18 mouse cellular contexts compared by ENCODE assay signal in genomic region chr6:145654062-145654836, GRCm38 (mm10). TPM values are rescaled to one million over a fixed set of nuclear protein-coding genes. Genes with fewer than 3 reads are reported as not detected.
DNase-seq lines count a peak whose midpoint lies in the region; ATAC-seq and TF ChIP-seq lines count a peak whose summit lies in the region.
"Had no signal": no experiment of that assay in that cellular context is flagged by ENCODE, and none has a peak within 500 bp of the region (broad histone marks: within the 10 kb centered on the region; RNA-seq: fewer than 3 reads in every experiment).

No protein-coding gene starts in this region.

- H3K4me1 ChIP-seq in forebrain, postnatal 0 days (ENCODE audit: insufficient read depth): peaks cover 6% of the 10 kb centered on the region; the same call in 1 of the 2 replicates
- H3K4me1 ChIP-seq: embryonic facial prominence, embryonic 12.5 days; limb, embryonic 12.5 days had no signal

- H3K4me3 ChIP-seq in forebrain, postnatal 0 days (ENCODE audit: low read depth, low read length): no peak overlapping the region
- H3K4me3 ChIP-seq: embryonic facial prominence, embryonic 12.5 days; limb, embryonic 12.5 days had no signal

- no peaks in the 10 kb centered on the region for H3K9me3 ChIP-seq in forebrain, postnatal 0 days (ENCODE audit: low read length)
- H3K9me3 ChIP-seq: embryonic facial prominence, embryonic 12.5 days had no signal

- peak; percentile 59; the same call in 1 of the 2 replicates for ATAC-seq in forebrain, postnatal 0 days
- no peak for ATAC-seq in monocyte, adult 5-6 weeks (replicated peaks; ENCODE audit: insufficient number of reproducible peaks, low FRiP score, low TSS enrichment, poor library complexity, severe bottlenecking)
- ATAC-seq: hindbrain, embryonic 16.5 days had no signal

- no peaks in the 10 kb centered on the region for H3K27me3 ChIP-seq in forebrain, postnatal 0 days (ENCODE audit: insufficient read depth, low read length)
- H3K27me3 ChIP-seq: embryonic facial prominence, embryonic 12.5 days; limb, embryonic 12.5 days had no signal

- H3K4me2 ChIP-seq in forebrain, postnatal 0 days (ENCODE audit: low read depth): no peak overlapping the region
- H3K4me2 ChIP-seq: embryonic facial prominence, embryonic 12.5 days; limb, embryonic 12.5 days had no signal

- H3K27ac ChIP-seq in forebrain, postnatal 0 days (ENCODE audit: low read depth, low read length): no peak overlapping the region
- H3K27ac ChIP-seq: embryonic facial prominence, embryonic 12.5 days; limb, embryonic 12.5 days had no signal

- no peak for TF ChIP-seq CTCF in forebrain, postnatal 0 days (IDR thresholded peaks at IDR 0.05; ENCODE audit: low read depth)

- H3K9ac ChIP-seq in forebrain, postnatal 0 days: no peak overlapping the region
- H3K9ac ChIP-seq: embryonic facial prominence, embryonic 12.5 days; limb, embryonic 12.5 days had no signal

- no peaks in the 10 kb centered on the region for H3K36me3 ChIP-seq in forebrain, postnatal 0 days (ENCODE audit: insufficient read depth)
- H3K36me3 ChIP-seq: embryonic facial prominence, embryonic 12.5 days; limb, embryonic 12.5 days had no signal

- peak; percentile 3 to 8 for DNase-seq in layer of hippocampus, adult 18-20 months (ENCODE audit: low spot score in 2 of 2)
- no peak for DNase-seq in layer of hippocampus, adult 8-10 months (ENCODE audit: low spot score in 2 of 2)
- DNase-seq in 3T3-L1 (ENCODE audit: low read depth, low spot score) (peak; percentile 49), ES-CJ7 (ENCODE audit: low read depth, low spot score) (peak; percentile 18)
- DNase-seq in forebrain, postnatal 0 days: no peak
- no peak for DNase-seq in spleen, postnatal 14 days (ENCODE audit: low spot score in 2 of 2)
- DNase-seq in ovary, postnatal 14 days (ENCODE audit: low spot score): no peak
- DNase-seq: cerebellum, postnatal 25 days; kidney, adult 9 months; layer of hippocampus, postnatal 36 days had no signal

- 67% methylated on average over 8 of the region's 8 CpGs for WGBS in forebrain, postnatal 0 days

RNA-seq across cellular contexts. Expression of gene Tuba3b, which starts 38.7 kb away (rescaled TPM):
- total RNA-seq in layer of hippocampus, adult 18-20 months (2021): not detected
- total RNA-seq in layer of hippocampus, adult 8-10 months (2022): not detected
- not detected in 2 replicates for total RNA-seq in forebrain, postnatal 0 days (2014; rRNA removed)
- polyA plus RNA-seq in forebrain, postnatal 0 days (2015; fragmentation: Nextera tagmentation; extraction: Ambion mirVana): not detected in 2 replicates
- 1.1 TPM in 1 of 3 replicates, not detected in the others for total RNA-seq in monocyte, adult 5-6 weeks (2017)
- total RNA-seq: layer of hippocampus, postnatal 36 days had no signal
- polyA plus RNA-seq: embryonic facial prominence, embryonic 12.5 days; frontal cortex, adult 2 months; hindbrain, embryonic 16.5 days; limb, embryonic 12.5 days; liver, embryonic 16.5 days; small intestine, adult 2 months had no signal

RNA-seq across cellular contexts. Expression of gene Lmntd1, which starts 40.1 kb away (rescaled TPM):
- 1 to 10 TPM in 1 of 2 experiments, under 1 TPM in 1; 0.97 to 1.5 TPM for total RNA-seq in layer of hippocampus, adult 18-20 months (2021)
- 1 to 10 TPM; 1.2 to 2.2 (median 1.9) TPM for total RNA-seq in layer of hippocampus, adult 8-10 months (2022)
- 1.4 and 2.1 TPM in 2 replicates for total RNA-seq in forebrain, postnatal 0 days (2014; rRNA removed)
- 1.1 and 1.3 TPM in 2 replicates for polyA plus RNA-seq in forebrain, postnatal 0 days (2015; fragmentation: Nextera tagmentation; extraction: Ambion mirVana)
- not detected in 3 replicates for total RNA-seq in monocyte, adult 5-6 weeks (2017)
- total RNA-seq: ES-E14 had no signal
- polyA plus RNA-seq: liver, embryonic 16.5 days; small intestine, adult 2 months had no signal

Comparison
In these comparisons a context has a peak if more than half of its experiments do, and no peak if none do; other contexts are left out.
1. DNase-seq: peak in layer of hippocampus, adult 18-20 months (2 of 2), 3T3-L1 (single experiment) and ES-CJ7 (single experiment); none in layer of hippocampus, adult 8-10 months (0 of 2), forebrain, postnatal 0 days (single experiment), spleen, postnatal 14 days (0 of 2) and ovary, postnatal 14 days (single experiment).